Mouse (Mus musculus): Measurements from ENCODE around the gene Olfr1446. TPM values are rescaled to one million over a fixed set of nuclear protein-coding genes. Genes with fewer than 3 reads are reported as not detected.

The Olfr1446 gene
- not detected in 2 replicates for polyA plus RNA-seq (2015; fragmentation: Nextera tagmentation; extraction: Ambion mirVana)

GRCm38 (mm10) chr19:12893424-12893823 is at the start of gene Olfr1446:
Gene Olfr1446, minus strand, starts transcription at chr19:12893524.
- H3K9me3 ChIP-seq (replicated peaks), result no peaks in the 10 kb centered on the region
- H3K4me2 ChIP-seq, result no peak within 1 kb of the TSS
- no peaks in the 10 kb centered on the region for H3K4me1 ChIP-seq
- no peaks in the 10 kb centered on the region for H3K36me3 ChIP-seq
- 92% methylated on average over 1 of the region's 1 CpGs for WGBS
- ATAC-seq (ENCODE audit: low FRiP score), result no peak
- no peaks in the 10 kb centered on the region for H3K27me3 ChIP-seq (replicated peaks)
- no peak within 1 kb of the TSS for H3K9ac ChIP-seq (replicated peaks)
- no peak within 1 kb of the TSS for H3K27ac ChIP-seq (replicated peaks)
- H3K4me3 ChIP-seq (replicated peaks), result no peak within 1 kb of the TSS

GRCm38 (mm10) chr19:12930540-12930939 is 37.2 kb upstream of the Olfr1446 start, which contains the start of gene Olfr1449:
Gene Olfr1449, plus strand, starts transcription at chr19:12930840.
- no peak within 1 kb of the TSS for H3K9ac ChIP-seq (replicated peaks)
- H3K4me1 ChIP-seq, result no peaks in the 10 kb centered on the region
- no peak within 1 kb of the TSS for H3K4me3 ChIP-seq (replicated peaks)
- ATAC-seq (ENCODE audit: low FRiP score), result no peak
- no peaks in the 10 kb centered on the region for H3K27me3 ChIP-seq (replicated peaks)
- H3K4me2 ChIP-seq, result no peak within 1 kb of the TSS
- no peaks in the 10 kb centered on the region for H3K36me3 ChIP-seq
- no peaks in the 10 kb centered on the region for H3K9me3 ChIP-seq (replicated peaks)
- no peak within 1 kb of the TSS for H3K27ac ChIP-seq (replicated peaks)

DNA sequence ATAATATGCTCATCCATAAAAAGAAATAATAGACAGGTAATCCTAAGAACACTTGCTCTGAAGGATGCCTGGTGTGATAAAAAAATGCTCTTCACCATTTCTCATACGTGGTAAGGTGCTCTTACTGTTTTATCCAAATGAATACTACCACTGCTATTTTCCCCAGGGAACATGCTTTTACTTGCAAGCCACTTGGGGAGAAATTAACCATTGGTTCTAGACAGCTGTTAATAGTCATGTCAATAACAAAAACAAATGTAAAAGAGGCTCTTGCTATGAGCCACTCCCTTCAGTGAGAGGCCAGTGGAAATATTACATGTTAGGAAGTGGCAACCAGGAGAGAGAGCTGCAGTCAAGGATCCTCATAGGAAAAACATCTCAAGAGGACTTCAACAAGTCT is 31.0 kb upstream of the Olfr1446 start, which contains the start of gene Olfr1448:
TSS of gene Olfr1448 (minus strand) at position 101 of the 400 bp plus-strand sequence.
- H3K27me3 ChIP-seq (replicated peaks), result no peaks in the 10 kb centered on the region
- H3K27ac ChIP-seq (replicated peaks), result no peak within 1 kb of the TSS
- H3K4me1 ChIP-seq, result no peaks in the 10 kb centered on the region
- 80% methylated on average over 1 of the region's 1 CpGs for WGBS
- no peaks in the 10 kb centered on the region for H3K36me3 ChIP-seq
- H3K4me2 ChIP-seq, result no peak within 1 kb of the TSS
- 0 out of 2 replicates have a peak, but pooled peaks cover 1% of the 10 kb centered on the region for H3K9me3 ChIP-seq (replicated peaks)
- ATAC-seq (ENCODE audit: low FRiP score), result no peak
- no peak within 1 kb of the TSS for H3K9ac ChIP-seq (replicated peaks)
- H3K4me3 ChIP-seq (replicated peaks), result no peak within 1 kb of the TSS

DNA sequence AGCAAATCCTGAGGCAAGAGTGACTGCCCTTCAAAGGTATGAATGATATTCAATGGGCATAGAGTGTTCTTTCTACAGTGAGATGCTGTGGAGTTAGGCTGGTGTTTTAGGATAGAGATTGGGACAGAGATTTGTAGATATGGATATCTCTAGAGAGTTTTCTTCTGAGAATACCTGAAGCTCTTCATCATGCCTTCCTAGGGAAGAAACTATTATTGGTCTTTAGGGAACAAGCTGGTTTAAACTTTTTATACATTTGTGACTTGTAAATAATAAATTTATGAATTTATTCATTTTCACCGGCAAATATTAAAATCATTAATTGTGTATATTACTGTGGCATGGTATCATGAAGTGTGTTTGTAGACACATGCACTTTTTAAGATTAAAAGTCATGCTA is 10.3 kb upstream of the Olfr1446 start, which contains the start of gene Olfr1447:
TSS of gene Olfr1447 (minus strand) at position 101 of the 400 bp plus-strand sequence.
- Histone ChIP-seq H3K4me1 (no peaks in the 10 kb centered on the region), H3K27ac (replicated peaks) (no peak within 1 kb of the TSS), H3K36me3 (no peaks in the 10 kb centered on the region), H3K9ac (replicated peaks) (no peak within 1 kb of the TSS), H3K9me3 (replicated peaks) (no peaks in the 10 kb centered on the region), H3K4me2 (no peak within 1 kb of the TSS), H3K4me3 (replicated peaks) (no peak within 1 kb of the TSS), H3K27me3 (replicated peaks) (no peaks in the 10 kb centered on the region)
- WGBS, result 96% methylated on average over 1 of the region's 1 CpGs
- no peak for ATAC-seq (ENCODE audit: low FRiP score)

DNA sequence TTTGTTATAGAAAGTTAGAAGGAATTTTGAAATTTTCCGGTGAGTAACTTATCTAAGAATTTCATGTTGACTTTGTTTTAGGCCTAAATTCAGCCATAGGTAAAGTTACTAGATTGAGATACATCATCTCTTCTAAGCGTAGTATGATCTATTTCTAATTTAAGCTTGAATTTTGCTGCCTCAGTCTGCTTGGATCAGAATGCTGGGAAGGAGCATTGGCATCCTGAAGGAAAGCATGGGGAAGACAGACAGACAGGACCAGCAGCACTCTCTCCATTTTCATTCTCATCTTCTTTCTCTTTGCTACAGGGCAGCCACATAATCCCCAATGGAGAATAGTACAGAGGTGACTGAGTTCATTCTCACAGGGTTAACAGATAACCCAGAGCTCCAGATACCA is 9.8 kb downstream of the Olfr1446 start, which contains the start of gene Olfr1445:
TSS of gene Olfr1445 (plus strand) at position 301 of the 400 bp plus-strand sequence.
- Histone ChIP-seq H3K9ac (replicated peaks) (no peak within 1 kb of the TSS), H3K27me3 (replicated peaks) (no peaks in the 10 kb centered on the region)
- WGBS, result 89% methylated on average over 2 of the region's 2 CpGs

DNA sequence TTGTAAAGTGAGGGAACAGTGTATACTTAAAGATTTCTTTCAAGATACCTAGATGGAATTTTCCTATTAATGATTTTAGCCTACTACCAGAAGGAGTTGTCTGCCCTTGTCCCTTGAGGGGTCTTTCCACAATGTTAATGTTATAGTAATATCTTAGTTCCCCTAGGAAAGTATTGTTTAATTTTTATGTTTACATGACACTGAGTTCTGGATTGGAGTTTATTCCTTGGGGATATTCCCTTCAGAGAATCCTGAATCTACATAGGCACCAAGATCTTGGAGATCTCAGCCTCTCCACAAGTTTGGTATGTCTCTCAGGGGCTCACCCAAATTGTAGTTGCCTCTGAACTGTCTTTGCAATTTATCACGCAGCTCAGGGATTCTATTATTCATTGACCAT is 36.3 kb downstream of the Olfr1446 start, which contains the start of gene Olfr1444:
TSS of gene Olfr1444 (plus strand) at position 301 of the 400 bp plus-strand sequence.
- Histone ChIP-seq H3K9me3 (replicated peaks) (0 out of 2 replicates have a peak, but pooled peaks cover 3% of the 10 kb centered on the region), H3K9ac (replicated peaks) (no peak within 1 kb of the TSS), H3K36me3 (no peaks in the 10 kb centered on the region), H3K27me3 (replicated peaks) (no peaks in the 10 kb centered on the region), H3K4me1 (no peaks in the 10 kb centered on the region), H3K4me2 (no peak within 1 kb of the TSS), H3K4me3 (replicated peaks) (no peak within 1 kb of the TSS), H3K27ac (replicated peaks) (no peak within 1 kb of the TSS)
- WGBS, result 61% methylated on average over 1 of the region's 1 CpGs
- ATAC-seq (ENCODE audit: low FRiP score), result no peak

More for the DNA sequence above, 9.8 kb downstream of the Olfr1446 start, which contains the start of gene Olfr1445:
- H3K36me3 ChIP-seq, result no peaks in the 10 kb centered on the region
- H3K4me1 ChIP-seq, result no peaks in the 10 kb centered on the region
- no peak within 1 kb of the TSS for H3K4me2 ChIP-seq
- no peak within 1 kb of the TSS for H3K4me3 ChIP-seq (replicated peaks)
- ATAC-seq (ENCODE audit: low FRiP score), result no peak
- H3K27ac ChIP-seq (replicated peaks), result no peak within 1 kb of the TSS
- no peaks in the 10 kb centered on the region for H3K9me3 ChIP-seq (replicated peaks)

DNA sequence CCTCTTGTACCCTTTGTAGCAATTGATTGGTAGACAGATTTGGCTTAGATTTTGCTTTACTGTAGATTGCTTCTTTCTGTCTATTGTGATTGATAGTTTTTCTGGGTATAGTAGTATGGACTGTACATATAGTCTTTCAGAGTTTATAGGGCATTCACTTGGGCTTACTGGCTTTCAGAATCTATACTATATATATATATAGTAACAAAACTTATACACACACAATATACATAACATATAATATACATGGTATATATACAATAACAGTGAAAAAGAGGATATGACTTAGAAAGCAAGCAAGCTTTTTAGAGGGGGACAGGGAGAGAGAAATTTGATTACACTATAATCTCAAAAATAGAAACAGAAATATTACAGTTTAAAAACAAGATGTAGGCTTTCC is 46.9 kb downstream of the Olfr1446 start, which contains the start of gene Gm5244:
TSS of gene Gm5244 (plus strand) at position 301 of the 400 bp plus-strand sequence.
- Histone ChIP-seq H3K27me3 (replicated peaks) (no peaks in the 10 kb centered on the region), H3K36me3 (no peaks in the 10 kb centered on the region), H3K9me3 (replicated peaks) (no peaks in the 10 kb centered on the region), H3K9ac (replicated peaks) (no peak within 1 kb of the TSS), H3K4me3 (replicated peaks) (no peak within 1 kb of the TSS), H3K27ac (replicated peaks) (no peak within 1 kb of the TSS), H3K4me1 (no peaks in the 10 kb centered on the region), H3K4me2 (no peak within 1 kb of the TSS)
- no peak for ATAC-seq (ENCODE audit: low FRiP score)

GRCm38 (mm10) chr19:12838507-12838906 is 54.8 kb downstream of the Olfr1446 start:
- no peak overlapping the region for H3K4me3 ChIP-seq (replicated peaks)
- no peaks in the 10 kb centered on the region for H3K36me3 ChIP-seq
- no peaks in the 10 kb centered on the region for H3K9me3 ChIP-seq (replicated peaks)
- no peak for ATAC-seq (ENCODE audit: low FRiP score)
- H3K4me2 ChIP-seq, result no peak overlapping the region
- no peak overlapping the region for H3K27ac ChIP-seq (replicated peaks)
- WGBS, result 89% methylated on average over 1 of the region's 1 CpGs
- H3K27me3 ChIP-seq (replicated peaks), result no peaks in the 10 kb centered on the region
- no peaks in the 10 kb centered on the region for H3K4me1 ChIP-seq
- no peak overlapping the region for H3K9ac ChIP-seq (replicated peaks)

Other genes starting within 250 kb of the Olfr1446 start
- not detected in 2 replicates for gene Olfr1442, start 223.1 kb downstream of the Olfr1446 start, polyA plus RNA-seq (2015; fragmentation: Nextera tagmentation; extraction: Ambion mirVana)
- gene Olfr1443, start 215.4 kb downstream of the Olfr1446 start, polyA plus RNA-seq (2015; fragmentation: Nextera tagmentation; extraction: Ambion mirVana), result not detected in 2 replicates
- gene Keg1, start 197.7 kb downstream of the Olfr1446 start, polyA plus RNA-seq (2015; fragmentation: Nextera tagmentation; extraction: Ambion mirVana), result 0.14 TPM in 1 of 2 replicates, not detected in the other
- gene Cntf, start 127.9 kb downstream of the Olfr1446 start, polyA plus RNA-seq (2015; fragmentation: Nextera tagmentation; extraction: Ambion mirVana), result 1.0 and 1.1 TPM in 2 replicates
- gene Zfp91, start 97.4 kb downstream of the Olfr1446 start, polyA plus RNA-seq (2015; fragmentation: Nextera tagmentation; extraction: Ambion mirVana), result 12.3 and 12.9 TPM in 2 replicates
- 1.2 and 4.0 TPM in 2 replicates for gene Lpxn, start 97.3 kb downstream of the Olfr1446 start, polyA plus RNA-seq (2015; fragmentation: Nextera tagmentation; extraction: Ambion mirVana)
- gene Gm5244, start 46.8 kb downstream of the Olfr1446 start, polyA plus RNA-seq (2015; fragmentation: Nextera tagmentation; extraction: Ambion mirVana), result not detected in 2 replicates
- not detected in 2 replicates for gene Olfr1444, start 36.2 kb downstream of the Olfr1446 start, polyA plus RNA-seq (2015; fragmentation: Nextera tagmentation; extraction: Ambion mirVana)
- not detected in 2 replicates for gene Olfr1445, start 9.7 kb downstream of the Olfr1446 start, polyA plus RNA-seq (2015; fragmentation: Nextera tagmentation; extraction: Ambion mirVana)
- not detected in 2 replicates for gene Olfr1447, start 10.2 kb upstream of the Olfr1446 start, polyA plus RNA-seq (2015; fragmentation: Nextera tagmentation; extraction: Ambion mirVana)
- not detected in 2 replicates for gene Olfr1448, start 30.9 kb upstream of the Olfr1446 start, polyA plus RNA-seq (2015; fragmentation: Nextera tagmentation; extraction: Ambion mirVana)
- gene Olfr1449, start 37.3 kb upstream of the Olfr1446 start, polyA plus RNA-seq (2015; fragmentation: Nextera tagmentation; extraction: Ambion mirVana), result not detected in 2 replicates
- gene Olfr1450, start 56.7 kb upstream of the Olfr1446 start, polyA plus RNA-seq (2015; fragmentation: Nextera tagmentation; extraction: Ambion mirVana), result not detected in 2 replicates
- not detected in 2 replicates for gene Olfr1451, start 101.5 kb upstream of the Olfr1446 start, polyA plus RNA-seq (2015; fragmentation: Nextera tagmentation; extraction: Ambion mirVana)
- gene Olfr1453, start 134.8 kb upstream of the Olfr1446 start, polyA plus RNA-seq (2015; fragmentation: Nextera tagmentation; extraction: Ambion mirVana), result not detected in 2 replicates
- not detected in 2 replicates for gene Olfr1454, start 167.1 kb upstream of the Olfr1446 start, polyA plus RNA-seq (2015; fragmentation: Nextera tagmentation; extraction: Ambion mirVana)
- gene Olfr1457, start 204.4 kb upstream of the Olfr1446 start, polyA plus RNA-seq (2015; fragmentation: Nextera tagmentation; extraction: Ambion mirVana), result not detected in 2 replicates
- not detected in 2 replicates for gene Olfr1458, start 213.3 kb upstream of the Olfr1446 start, polyA plus RNA-seq (2015; fragmentation: Nextera tagmentation; extraction: Ambion mirVana)